Mouse (Mus musculus): ENCODE measurements around the gene Rai1. TPM values are rescaled to one million over a fixed set of nuclear protein-coding genes. Genes with fewer than 3 reads are reported as not detected.

Rai1 gene
- total RNA-seq, 2 experiments from 2014 or later: 61.4 to 69.8 TPM

GRCm38 (mm10) chr11:60213266-60213665 is 108.5 kb downstream of the Rai1 start:
- DNase-seq (ENCODE audit: low spot score in 2 of 2): no peak

- DNase-seq (ENCODE audit: low spot score in 2 of 2): no peak
Observed at GRCm38 (mm10) chr11:60216671-60217070, 111.9 kb downstream of the Rai1 start.

DNA sequence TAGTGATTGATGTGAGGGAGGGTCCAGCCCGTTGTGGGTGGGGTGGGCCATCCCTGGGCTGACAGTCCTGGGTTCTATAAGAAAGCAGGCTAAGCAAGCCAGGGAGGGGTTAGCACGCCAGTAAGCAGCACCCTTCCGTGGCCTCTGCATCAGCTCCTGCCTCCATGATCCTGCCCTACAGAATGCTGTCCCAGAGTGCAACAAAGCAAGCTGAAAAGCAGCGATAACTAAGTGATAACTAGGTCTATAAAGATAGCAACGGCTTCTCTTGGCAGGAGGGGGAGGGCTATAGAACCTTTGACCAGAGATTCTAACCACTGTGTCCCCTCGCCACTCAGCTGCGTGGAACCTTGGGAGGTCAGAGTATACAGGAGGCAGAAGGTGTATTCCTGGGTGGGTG is 112.7 kb downstream of the Rai1 start:
- no peak for DNase-seq (ENCODE audit: low spot score in 2 of 2)

DNA sequence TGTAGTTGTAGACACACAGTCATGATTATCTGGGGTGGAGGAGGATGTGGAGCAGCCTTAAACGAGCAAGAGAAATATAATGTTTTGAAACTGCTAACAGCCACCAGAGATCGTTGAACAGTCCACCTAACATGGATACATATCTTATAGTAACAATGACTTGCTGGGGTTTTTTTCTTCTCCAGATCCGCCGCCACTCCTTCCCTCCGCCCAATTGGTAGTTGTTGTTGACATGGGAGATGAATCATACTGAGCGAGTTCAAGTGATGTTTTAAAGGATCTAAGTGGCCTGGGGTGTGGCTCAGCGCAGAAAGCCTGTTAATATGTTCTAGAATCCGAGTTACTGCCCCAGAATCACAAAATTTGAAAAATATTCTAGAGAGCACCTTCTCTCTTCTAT is 114.8 kb downstream of the Rai1 start:
- DNase-seq (ENCODE audit: low spot score in 2 of 2): no peak

- peak; percentile 85 to 86 for DNase-seq (ENCODE audit: low spot score in 2 of 2)
Observed at GRCm38 (mm10) chr11:60220291-60220804, 115.5 kb downstream of the Rai1 start.

DNA sequence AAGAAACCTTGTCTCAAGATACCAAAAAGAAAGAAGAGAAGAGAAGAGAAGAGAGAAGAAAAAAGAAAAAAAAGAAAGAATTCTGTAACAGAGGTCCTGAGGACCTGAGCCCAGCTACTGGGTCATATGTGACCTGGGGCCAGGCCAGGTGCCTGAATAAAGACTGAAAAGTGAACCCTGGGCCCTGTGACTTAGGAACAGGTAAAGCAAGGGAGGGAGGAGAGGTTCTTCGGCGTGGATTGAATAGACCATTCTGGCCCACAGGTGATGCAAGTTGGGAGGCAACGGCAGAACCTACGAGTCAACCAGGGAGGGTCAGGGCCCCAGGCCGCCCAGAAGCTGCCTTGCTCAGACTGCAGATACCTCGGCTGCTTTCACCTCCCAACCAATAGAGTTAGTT is 116.6 kb downstream of the Rai1 start:
- DNase-seq (ENCODE audit: low spot score in 2 of 2): no peak

DNA sequence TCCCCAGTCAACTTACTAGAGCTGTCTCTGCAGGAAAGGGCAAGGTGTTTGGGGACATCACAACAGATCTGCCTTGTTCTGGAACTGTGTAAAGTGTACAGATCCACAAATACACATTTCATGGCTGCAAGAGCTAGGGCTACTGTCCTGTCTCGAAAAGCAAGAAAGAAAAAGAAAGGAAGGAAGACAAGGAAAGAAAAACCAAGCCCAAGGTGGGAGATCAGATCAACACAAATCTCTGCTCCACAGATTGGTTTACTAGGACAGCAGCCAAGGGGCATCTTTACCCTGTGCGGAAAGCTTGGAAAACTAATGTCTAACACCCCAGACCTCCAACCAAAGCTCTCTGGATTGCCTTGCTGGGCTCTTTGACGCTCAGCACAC is 117.3 kb downstream of the Rai1 start:
- no peak for DNase-seq (ENCODE audit: low spot score in 2 of 2)

DNA sequence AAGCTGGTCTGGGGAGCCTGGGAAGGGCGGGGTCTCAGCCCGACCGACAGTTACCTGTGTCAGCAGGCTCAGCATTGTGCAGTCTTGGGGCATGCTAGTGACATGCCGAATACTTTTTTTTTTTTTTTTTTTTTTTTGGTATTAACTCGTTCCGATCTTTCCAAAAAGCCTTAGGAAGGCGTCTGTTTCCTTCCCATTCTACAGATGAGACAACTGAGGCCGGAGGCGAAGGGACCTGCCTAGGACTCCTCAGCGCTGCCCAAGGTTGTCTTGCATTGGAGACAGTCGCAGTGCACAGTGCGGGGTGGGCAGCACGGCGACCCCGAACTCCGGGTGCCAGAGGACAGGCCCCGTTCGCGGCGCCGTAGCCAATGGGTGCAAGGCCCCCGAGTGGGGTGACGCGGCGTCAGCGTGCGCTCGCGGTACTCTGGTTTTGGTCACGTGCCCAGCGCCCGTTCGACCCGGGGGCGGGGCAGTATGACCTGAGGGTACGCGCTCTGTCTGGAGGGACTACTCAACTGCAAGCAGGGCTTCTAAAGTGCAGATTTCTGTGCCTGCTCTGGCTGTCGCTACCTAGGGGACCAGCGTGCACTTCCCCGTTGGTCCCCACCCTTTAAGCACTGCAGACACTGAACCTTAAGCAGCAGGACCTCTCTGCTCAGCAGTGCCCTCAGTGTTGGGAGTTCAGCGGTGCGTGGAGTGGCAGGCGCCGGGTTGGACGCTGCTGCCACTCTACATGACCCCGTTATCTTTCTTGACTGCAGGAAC is 117.8 kb downstream of the Rai1 start, which contains the start of gene Srebf1:
Srebf1 (minus strand) TSS at position 113 of the 768 bp plus-strand sequence.
- DNase-seq (ENCODE audit: low spot score in 2 of 2): peak; percentile 62 to 72

- DNase-seq (ENCODE audit: low spot score in 2 of 2): peak in 1 of 2 experiments; percentile 42
Observed at GRCm38 (mm10) chr11:60224676-60225075, 119.9 kb downstream of the Rai1 start.

GRCm38 (mm10) chr11:60225874-60226273 is 121.1 kb downstream of the Rai1 start:
- no peak for DNase-seq (ENCODE audit: low spot score in 2 of 2)

DNA sequence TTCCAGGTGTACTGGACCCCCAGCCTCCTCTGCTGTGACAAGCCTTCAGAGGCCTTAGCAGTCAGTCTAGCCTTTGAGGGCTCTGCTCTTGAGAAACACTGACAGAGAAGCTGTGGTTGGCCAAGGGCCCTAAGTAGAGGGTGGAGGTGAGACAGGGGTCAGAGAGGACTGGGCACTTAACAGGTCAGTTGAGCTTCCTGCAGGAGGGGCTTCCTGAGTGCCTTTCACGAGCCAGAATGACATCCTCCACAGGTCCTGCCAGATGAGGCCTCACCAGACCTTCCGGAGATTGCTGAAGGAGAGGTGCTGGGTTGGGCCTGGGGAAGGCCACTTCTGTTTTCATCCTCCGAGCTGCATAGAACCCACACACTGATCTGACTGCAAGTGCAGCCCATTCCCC is 123.7 kb downstream of the Rai1 start:
- DNase-seq (ENCODE audit: low spot score in 2 of 2): no peak

DNA sequence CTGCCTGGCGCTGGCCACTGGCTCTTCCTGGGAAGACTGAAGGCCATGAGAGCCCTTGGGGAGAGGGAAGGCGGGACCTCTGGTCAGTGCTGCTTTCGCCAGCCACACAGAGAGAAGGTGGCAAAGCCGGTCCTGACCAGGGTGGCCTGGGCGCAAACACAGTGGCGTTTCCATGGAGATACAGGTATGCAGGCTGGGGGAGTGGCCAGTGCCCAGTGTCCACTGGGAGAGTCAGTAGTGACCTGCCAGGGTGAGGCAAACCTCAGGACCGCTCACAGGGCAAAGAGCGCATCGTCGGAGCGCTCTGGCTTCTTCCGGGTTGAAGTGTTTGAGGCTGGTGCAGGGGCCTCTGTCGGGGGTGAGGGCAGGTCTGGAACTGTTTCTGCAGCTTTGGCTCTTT is 125.0 kb downstream of the Rai1 start:
- DNase-seq (ENCODE audit: low spot score in 2 of 2): no peak

DNA sequence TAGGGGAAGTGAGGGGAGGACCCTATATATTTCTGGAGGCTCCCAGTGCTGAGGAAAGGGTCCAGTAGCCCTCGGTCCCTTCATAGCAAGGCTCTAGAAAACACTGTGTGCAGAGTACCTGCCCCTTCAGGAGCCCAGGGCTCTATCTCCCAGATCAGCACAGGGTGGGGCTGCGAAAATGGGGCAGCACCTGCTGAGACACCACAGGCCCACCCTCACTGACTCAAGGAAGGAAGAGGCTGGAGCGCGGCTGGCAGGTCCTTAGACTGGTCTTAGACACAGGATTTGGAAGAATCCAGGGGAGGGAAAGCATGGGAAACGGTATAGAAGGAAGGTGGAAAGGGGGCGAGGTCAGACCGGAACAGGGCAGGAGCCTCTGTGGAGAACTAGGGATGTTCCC is 125.7 kb downstream of the Rai1 start:
- DNase-seq (ENCODE audit: low spot score in 2 of 2): no peak

DNA sequence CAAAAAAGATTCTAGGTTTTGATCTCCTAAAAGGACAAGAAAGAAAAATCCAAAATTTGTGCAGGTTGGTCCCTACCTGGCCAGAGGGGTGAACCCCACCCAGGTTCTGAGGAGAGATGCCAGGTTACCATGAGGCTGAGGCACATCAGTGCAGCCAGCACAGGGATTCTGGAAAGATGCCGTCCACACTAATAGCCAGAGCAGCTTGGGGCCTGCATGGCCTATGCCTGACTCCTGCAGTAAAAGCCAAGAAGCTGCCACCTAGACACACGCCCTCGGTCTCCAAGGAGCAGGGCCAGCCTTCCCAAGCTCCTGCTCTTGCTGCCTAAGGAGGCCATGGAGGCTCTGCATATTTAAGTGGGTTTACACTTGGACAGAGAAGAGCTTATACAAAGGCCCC is 126.5 kb downstream of the Rai1 start:
- DNase-seq (ENCODE audit: low spot score in 2 of 2): no peak

- no peak for DNase-seq (ENCODE audit: low spot score in 2 of 2)
Observed at GRCm38 (mm10) chr11:60231951-60232350, 127.1 kb downstream of the Rai1 start.

DNA sequence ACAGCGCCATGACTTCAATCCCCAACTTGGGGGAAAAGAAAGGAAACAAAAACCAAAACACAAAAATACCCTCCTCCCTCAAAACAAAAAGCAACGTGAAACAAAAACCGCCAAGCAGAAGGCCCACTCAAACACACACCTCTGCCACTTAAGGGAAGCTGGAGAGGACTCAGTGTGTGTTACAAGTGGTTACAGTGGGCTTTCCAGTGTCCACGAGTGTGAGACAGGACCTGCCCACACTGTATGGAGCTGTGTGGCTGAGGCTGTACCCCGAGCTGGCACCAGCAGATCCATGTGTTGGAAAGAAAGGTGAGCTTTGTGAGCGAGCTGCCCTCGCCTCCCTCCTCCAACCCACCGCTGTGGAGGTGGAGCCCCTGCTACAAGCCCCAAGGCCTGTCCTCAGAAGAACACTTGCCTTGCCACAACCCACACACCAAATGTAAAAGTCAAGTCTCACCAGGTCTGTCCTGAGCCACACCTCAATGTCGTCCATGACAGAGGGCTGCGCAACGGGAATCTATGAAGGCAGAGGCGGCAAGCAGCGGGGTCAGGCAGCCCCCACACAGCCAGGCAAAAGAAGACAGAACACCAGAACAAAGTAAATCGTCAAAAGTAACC is 127.7 kb downstream of the Rai1 start:
- no peak for DNase-seq (ENCODE audit: low spot score in 2 of 2)

- DNase-seq (ENCODE audit: low spot score in 2 of 2): no peak
Observed at GRCm38 (mm10) chr11:60233235-60233634, 128.4 kb downstream of the Rai1 start.

DNA sequence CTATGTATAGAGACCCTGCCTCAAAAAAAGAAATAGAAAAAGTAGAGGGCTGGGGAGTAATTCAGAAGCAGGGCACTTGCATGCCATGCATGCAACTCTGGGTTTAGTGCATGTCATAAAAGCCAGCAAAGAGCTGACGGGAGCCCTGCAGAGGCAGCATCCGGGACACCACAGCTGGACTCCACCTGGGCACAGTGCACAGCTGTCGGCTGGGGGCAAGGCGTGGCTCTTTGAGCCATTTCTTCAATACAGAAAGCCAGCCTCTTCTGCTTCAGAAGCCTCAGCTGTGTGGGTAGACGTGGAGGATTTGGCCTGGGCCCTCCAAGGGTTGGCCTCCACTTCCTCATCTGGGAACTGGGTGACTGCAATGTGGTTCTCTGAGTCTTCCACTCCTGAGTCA is 130.5 kb downstream of the Rai1 start:
- no peak for DNase-seq (ENCODE audit: low spot score in 2 of 2)

DNA sequence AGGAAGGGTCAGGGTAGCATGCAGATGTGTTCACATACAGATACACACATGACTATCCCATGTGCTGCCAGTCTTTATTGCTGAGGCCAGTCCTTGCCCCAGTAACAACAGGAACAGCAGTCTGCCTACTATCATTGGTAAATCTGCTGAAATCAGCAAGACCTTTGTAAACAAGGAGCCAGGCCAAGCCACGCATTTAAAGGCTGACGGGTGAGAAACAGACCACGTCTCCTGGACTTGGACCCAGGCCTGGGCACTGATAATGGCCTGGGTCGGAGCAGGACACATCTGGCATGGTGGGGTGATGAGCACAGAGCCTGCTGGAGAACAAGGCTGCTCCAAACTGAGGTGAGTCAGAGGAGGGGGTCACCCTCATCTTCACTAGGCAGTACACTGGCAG is 135.7 kb downstream of the Rai1 start:
- DNase-seq (ENCODE audit: low spot score in 2 of 2): no peak

- no peak for DNase-seq (ENCODE audit: low spot score in 2 of 2)
Observed at GRCm38 (mm10) chr11:60244503-60245143, 139.8 kb downstream of the Rai1 start.

DNA sequence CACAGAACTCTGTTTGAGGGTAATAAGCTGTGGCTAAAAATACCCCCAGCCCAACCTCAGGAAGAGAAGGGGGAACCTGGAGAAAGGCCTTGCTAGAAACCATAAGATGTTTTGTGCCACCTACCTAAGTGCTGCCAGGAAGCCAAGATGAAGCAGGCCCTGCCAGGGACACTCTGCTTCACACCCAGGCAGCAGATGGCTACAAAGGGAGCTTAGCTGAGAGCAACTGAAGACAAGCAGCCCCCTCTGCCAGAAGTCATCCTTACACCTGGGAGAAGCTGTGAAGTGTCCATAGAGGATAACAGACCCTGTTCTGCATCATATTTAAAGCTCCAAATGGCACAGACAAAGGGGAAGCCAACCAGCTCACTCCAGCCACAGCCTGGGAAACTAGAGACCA is 141.3 kb downstream of the Rai1 start:
- DNase-seq (ENCODE audit: low spot score in 2 of 2): no peak
